Mouse (Mus musculus): ENCODE measurements around the gene Olfr615.

DNA sequence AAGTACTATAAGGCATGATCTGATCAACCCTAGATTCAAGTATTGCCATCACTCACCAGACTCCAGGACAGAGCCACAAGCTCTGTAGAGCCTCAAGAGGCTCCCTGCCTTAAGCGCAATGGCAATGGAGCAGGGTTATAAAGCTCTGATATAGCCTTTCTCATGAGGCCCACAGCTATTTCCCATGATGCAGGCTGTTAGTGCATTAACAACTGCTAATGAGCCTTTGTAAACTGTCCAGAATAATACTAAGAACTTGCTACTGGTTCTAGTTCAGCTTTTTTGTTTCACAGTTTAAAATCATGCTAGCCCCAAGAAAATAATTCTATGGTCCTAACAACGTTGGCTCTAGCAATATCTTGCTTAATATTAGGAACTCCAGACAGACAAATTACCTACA is 43.9 kb upstream of the Olfr615 start, which contains the start of gene Olfr610:
- TF ChIP-seq MAX (IDR thresholded peaks at IDR 0.05; ENCODE audit: low read depth): no peak
- TF ChIP-seq TCF12 (IDR thresholded peaks at IDR 0.05; ENCODE audit: insufficient read depth, poor library complexity, severe bottlenecking): no peak
- no peak for TF ChIP-seq TCF3 (IDR thresholded peaks at IDR 0.05; ENCODE audit: insufficient read length, low read depth)

Measured in myocyte (in vitro differentiated cells).